Mouse (Mus musculus) MEL (cell line): ENCODE measurements around the gene Tnfaip3. TPM values are rescaled to one million over a fixed set of nuclear protein-coding genes. Genes with fewer than 3 reads are reported as not detected.

Experiments
- DNase-seq: peaks from one replicate; pipeline ENCODE4 v3.0.0; 2011; ENCODE audit warnings: low read depth, low spot score
- H3K27ac ChIP-seq: 2 replicates; pipeline ENCODE4 v1.5.1; 2012; ENCODE audit warnings: low read depth, mild to moderate bottlenecking, control low read depth, low read length, moderate library complexity; ENCODE audit not compliant: control insufficient read depth
- H3K27me3 ChIP-seq, 2 experiments: fragments of 150-350 bp in 1 of 2; sonication (generic) in 1 of 2; 2 replicates each; pipeline ENCODE4 v1.6.1; 2012; ENCODE audit warnings: low read length in 2 of 2, mild to moderate bottlenecking in 2 of 2, improper control_type of control experiment in 1 of 2, moderate library complexity in 1 of 2; ENCODE audit not compliant: insufficient read depth in 2 of 2, control insufficient read depth in 1 of 2
- H3K36me3 ChIP-seq, 2 experiments: 2 replicates each; pipeline ENCODE4 v1.6.1; 2012 to 2014; ENCODE audit warnings: low read length in 2 of 2, improper control_type of control experiment in 1 of 2, inconsistent platforms in 1 of 2, mild to moderate bottlenecking in 1 of 2; ENCODE audit not compliant: insufficient read depth in 2 of 2, control insufficient read depth in 1 of 2
- H3K4me1 ChIP-seq, 2 experiments: fragments of 150-350 bp in 1 of 2; sonication (generic) in 1 of 2; 2 replicates each; pipeline ENCODE4 v1.6.1; 2012; ENCODE audit warnings: low read length in 2 of 2, improper control_type of control experiment in 1 of 2, mild to moderate bottlenecking in 1 of 2; ENCODE audit not compliant: insufficient read depth in 2 of 2, control insufficient read depth in 1 of 2
- H3K4me3 ChIP-seq, 2 experiments: fragments of 150-350 bp in 1 of 2; sonication (generic) in 1 of 2; 2 replicates each; pipeline ENCODE4 v1.5.1; 2012; ENCODE audit warnings: low read depth in 2 of 2, low read length in 2 of 2, mild to moderate bottlenecking in 2 of 2, moderate library complexity in 2 of 2, control low read depth in 1 of 2, improper control_type of control experiment in 1 of 2; ENCODE audit not compliant: control insufficient read depth in 1 of 2, insufficient read depth in 1 of 2
- H3K79me2 ChIP-seq: 2 replicates; pipeline ENCODE4 v1.6.1; 2012; ENCODE audit warnings: mild to moderate bottlenecking, low read length, moderate library complexity; ENCODE audit not compliant: control insufficient read depth, poor library complexity, insufficient read depth
- H3K9ac ChIP-seq: 2 replicates; pipeline ENCODE4 v1.6.1; 2012; ENCODE audit warnings: low read depth, mild to moderate bottlenecking, control low read depth, low read length, moderate library complexity; ENCODE audit not compliant: control insufficient read depth, poor library complexity, severe bottlenecking
- H3K9me3 ChIP-seq: fragments of 150-350 bp; sonication (generic); replicated peaks from 2 replicates; pipeline ENCODE4 v1.6.1; 2012; ENCODE audit warnings: mild to moderate bottlenecking, low read length, improper control_type of control experiment, moderate library complexity; ENCODE audit not compliant: insufficient read depth
- BHLHE40 ChIP-seq: IDR thresholded peaks from 2 replicates; pipeline ENCODE4 v1.6.1; 2012; ENCODE audit warnings: low read depth, mild to moderate bottlenecking, inconsistent platforms, low read length, improper control_type of control experiment, borderline replicate concordance
- CHD2 ChIP-seq: IDR thresholded peaks from 2 replicates; pipeline ENCODE4 v1.6.1; 2011; ENCODE audit warnings: low read length, improper control_type of control experiment
- CTCF ChIP-seq, 3 experiments: IDR thresholded peaks in 2 of 3; conservative IDR thresholded peaks in 1 of 3; 2 replicates each; pipeline ENCODE4 v1.5.1; 2011 to 2012; ENCODE audit warnings: low read length in 3 of 3, low read depth in 2 of 3, mild to moderate bottlenecking in 2 of 3, improper control_type of control experiment in 1 of 3, inconsistent platforms in 1 of 3, mixed read lengths in 1 of 3, moderate library complexity in 1 of 3; ENCODE audit not compliant: control insufficient read depth in 1 of 3, insufficient read depth in 1 of 3, poor library complexity in 1 of 3, severe bottlenecking in 1 of 3
- E2F4 ChIP-seq: IDR thresholded peaks from 2 replicates; pipeline ENCODE4 v1.6.1; 2011; ENCODE audit warnings: low read depth, low read length, improper control_type of control experiment, borderline replicate concordance
- EP300 ChIP-seq, 2 experiments: IDR thresholded peaks; 2 replicates each; pipeline ENCODE4 v1.6.1; 2011; ENCODE audit warnings: improper control_type of control experiment in 2 of 2, low read length in 2 of 2, low read depth in 1 of 2, mild to moderate bottlenecking in 1 of 2
- KAT2A ChIP-seq: conservative IDR thresholded peaks from 2 replicates; pipeline ENCODE4 v1.6.1; 2012; ENCODE audit warnings: low read depth, low read length, improper control_type of control experiment, inconsistent platforms
- MAX ChIP-seq: IDR thresholded peaks from 2 replicates; pipeline ENCODE4 v1.6.1; 2011; ENCODE audit warnings: low read length, improper control_type of control experiment
- MAZ ChIP-seq: IDR thresholded peaks from 2 replicates; pipeline ENCODE4 v1.6.1; 2012; ENCODE audit warnings: low read depth, mild to moderate bottlenecking, inconsistent platforms, low read length, improper control_type of control experiment
- MYC ChIP-seq: IDR thresholded peaks from 2 replicates; pipeline ENCODE4 v1.6.1; 2011; ENCODE audit warnings: low read depth, mild to moderate bottlenecking, low read length, improper control_type of control experiment, moderate library complexity
- NELFE ChIP-seq: IDR thresholded peaks from 2 replicates; pipeline ENCODE4 v1.6.1; 2011; ENCODE audit warnings: low read depth, low read length, improper control_type of control experiment
- NRF1 ChIP-seq: IDR thresholded peaks from 2 replicates; pipeline ENCODE4 v1.6.1; 2014; ENCODE audit warnings: low read depth, mild to moderate bottlenecking, inconsistent platforms, low read length, improper control_type of control experiment, moderate library complexity; ENCODE audit not compliant: poor library complexity, insufficient read depth, severe bottlenecking
- POLR2A ChIP-seq, 2 experiments: IDR thresholded peaks; 2 replicates each; pipeline ENCODE4 v1.6.1; 2011 to 2012; ENCODE audit warnings: low read length in 2 of 2, mild to moderate bottlenecking in 2 of 2, control low read depth in 1 of 2, improper control_type of control experiment in 1 of 2, low read depth in 1 of 2, moderate library complexity in 1 of 2; ENCODE audit not compliant: control insufficient read depth in 1 of 2, insufficient read depth in 1 of 2, poor library complexity in 1 of 2
- RAD21 ChIP-seq: IDR thresholded peaks from 2 replicates; pipeline ENCODE4 v1.6.1; 2011; ENCODE audit warnings: mild to moderate bottlenecking, low read depth, low read length, improper control_type of control experiment
- RCOR1 ChIP-seq: IDR thresholded peaks from 2 replicates; pipeline ENCODE4 v1.6.1; 2012; ENCODE audit warnings: low read depth, mild to moderate bottlenecking, inconsistent platforms, low read length, improper control_type of control experiment
- SIN3A ChIP-seq: IDR thresholded peaks from 2 replicates; pipeline ENCODE4 v1.6.1; 2012; ENCODE audit warnings: low read length, improper control_type of control experiment, inconsistent platforms
- SMC3 ChIP-seq: IDR thresholded peaks from 2 replicates; pipeline ENCODE4 v1.6.1; 2011; ENCODE audit warnings: low read depth, low read length, improper control_type of control experiment
- TAL1 ChIP-seq: IDR thresholded peaks from 2 replicates; pipeline ENCODE4 v1.6.1; 2012; ENCODE audit warnings: mild to moderate bottlenecking, inconsistent platforms, low read length, moderate library complexity, mixed read lengths
- TBP ChIP-seq: IDR thresholded peaks from 2 replicates; pipeline ENCODE4 v1.8.0; 2011; ENCODE audit warnings: low read depth, low read length, improper control_type of control experiment
- UBTF ChIP-seq: IDR thresholded peaks from 2 replicates; pipeline ENCODE4 v1.6.1; 2012; ENCODE audit warnings: low read depth, mild to moderate bottlenecking, inconsistent platforms, low read length, improper control_type of control experiment, moderate library complexity, borderline replicate concordance; ENCODE audit not compliant: insufficient read depth
- ZC3H11A ChIP-seq: IDR thresholded peaks from 2 replicates; pipeline ENCODE4 v1.6.1; 2012; ENCODE audit warnings: low read depth, mild to moderate bottlenecking, inconsistent platforms, low read length, improper control_type of control experiment
- ZKSCAN1 ChIP-seq: IDR thresholded peaks from 2 replicates; pipeline ENCODE4 v1.6.1; 2012; ENCODE audit warnings: low read depth, mild to moderate bottlenecking, inconsistent platforms, low read length, improper control_type of control experiment, moderate library complexity
- polyA plus RNA-seq, 2 experiments: library from polyadenylated mRNA; stranded (reverse) in 1 of 2; unstranded in 1 of 2; fragments of >175 nt in 1 of 2; fragments of >200 nt in 1 of 2; gene quantifications; 2 replicates each; pipeline versions ENCODE4 v1.2.1 to v1.2.4; 2012; ENCODE audit warnings: low replicate concordance in 2 of 2, low read depth in 1 of 2; ENCODE audit not compliant: insufficient read length in 2 of 2, insufficient read depth in 1 of 2, missing spikeins in 1 of 2
- total RNA-seq: library from RNA; depleted of rRNA; stranded (reverse); fragments of 300-350 nt; gene quantifications from 2 replicates; pipeline ENCODE4 v1.2.3, GENCODE M21; 2012

Gene Tnfaip3
- total and polyA plus RNA-seq, 3 experiments, result 0.38 to 0.54 TPM; not detected in 1

DNA sequence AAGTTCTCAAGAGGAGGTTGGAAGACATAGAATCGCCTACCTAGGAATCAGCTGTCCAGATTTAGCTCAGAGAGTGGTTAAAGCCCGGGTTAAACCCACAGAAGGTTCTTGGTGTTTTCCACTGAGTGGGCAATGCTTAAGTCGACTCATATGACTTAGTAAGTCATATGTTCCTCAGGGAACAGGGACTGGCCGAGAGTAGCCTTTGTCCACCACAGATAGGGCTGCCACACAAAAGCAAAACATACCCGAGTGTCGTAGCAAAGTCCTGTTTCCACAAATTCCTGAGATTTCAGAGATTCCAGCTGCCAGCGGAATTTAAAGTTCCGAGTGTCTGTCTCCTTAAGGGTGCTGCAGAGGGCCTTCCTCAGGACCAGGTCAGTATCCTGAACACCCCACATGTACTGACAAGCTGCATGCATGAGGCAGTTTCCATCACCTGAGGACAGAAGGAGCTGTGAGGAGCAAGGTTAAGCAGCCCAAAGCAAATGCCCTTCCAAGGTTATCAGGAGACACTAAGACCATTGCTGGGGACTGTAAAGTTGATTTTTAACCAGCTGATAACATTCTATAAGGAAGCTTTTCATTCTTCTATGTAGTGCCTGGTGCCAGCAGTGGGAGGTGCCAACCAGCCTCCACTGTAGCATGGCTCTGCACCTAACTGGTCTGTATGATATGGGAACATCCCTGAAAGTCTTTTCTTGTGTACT, 7.4 kb downstream of the Tnfaip3 start (continued):
- no peak for TF ChIP-seq RCOR1

DNA sequence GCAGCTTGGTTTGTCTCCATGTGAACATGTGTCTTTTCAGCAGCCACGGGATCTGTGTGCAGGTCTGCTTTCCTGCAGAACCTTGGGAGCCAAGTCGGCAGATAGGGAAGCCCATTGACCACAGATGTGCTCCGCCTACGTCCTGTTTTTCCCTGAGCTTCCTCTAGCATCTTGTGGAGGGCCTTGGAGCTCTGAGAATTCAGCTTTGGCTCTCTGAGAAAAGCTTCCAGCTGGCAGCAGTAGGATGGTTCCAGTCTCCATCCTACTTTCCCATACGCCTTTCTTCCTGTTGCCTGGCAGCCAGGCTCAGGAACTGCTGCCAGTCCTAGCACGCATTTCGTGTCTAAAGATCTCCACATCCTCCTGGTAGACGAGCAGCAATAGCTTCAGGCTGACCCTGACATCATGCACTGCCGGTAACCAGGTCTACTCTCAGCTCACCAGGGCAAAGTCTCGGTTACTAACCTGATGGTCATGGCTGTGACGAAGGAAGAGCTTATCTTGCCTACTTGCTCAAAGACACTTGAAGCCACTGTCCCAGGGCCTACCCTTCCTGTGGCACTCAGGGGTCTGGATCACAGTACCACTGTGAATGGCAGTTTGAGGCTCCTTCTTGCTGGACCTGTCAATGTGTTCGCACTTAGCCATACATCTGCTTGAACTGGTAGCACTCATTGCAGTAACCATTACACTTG, 13.2 kb downstream of the Tnfaip3 start:
- H3K27me3 ChIP-seq, result no peaks in the 10 kb centered on the region; a peak in 1 of 4 replicates
- no peak for DNase-seq
- H3K4me1 ChIP-seq, result no peaks in the 10 kb centered on the region
- H3K4me3 ChIP-seq, result no peak overlapping the region
- TF ChIP-seq MAZ (no peak), ZC3H11A (no peak), UBTF (no peak)
- TF ChIP-seq, all 39 proteins: peak for 0
- Histone ChIP-seq H3K9ac (no peak overlapping the region), H3K27ac (no peak overlapping the region), H3K36me3 (no peaks in the 10 kb centered on the region), H3K9me3 (no peaks in the 10 kb centered on the region), H3K79me2 (no peaks in the 10 kb centered on the region)

- Histone ChIP-seq H3K27me3 (peaks cover 0 to 3% of the 10 kb centered on the region in 2 experiments; a peak in 3 of 4 replicates), H3K4me3 (no peak overlapping the region), H3K9ac (no peak overlapping the region), H3K27ac (no peak overlapping the region), H3K79me2 (no peaks in the 10 kb centered on the region), H3K36me3 (no peaks in the 10 kb centered on the region), H3K9me3 (no peaks in the 10 kb centered on the region), H3K4me1 (no peaks in the 10 kb centered on the region)
- peak; percentile 40 for DNase-seq
- TF ChIP-seq KAT2A, result no peak
- no peak for TF ChIP-seq E2F4
- no peak for TF ChIP-seq MAX
- no peak for TF ChIP-seq NRF1
- peak; percentile 74 for TF ChIP-seq ZC3H11A
- TF ChIP-seq TAL1, result no peak
- peak in 2 of 3 experiments; percentile 68 to 79; a peak in 5 of 6 replicates for TF ChIP-seq CTCF (IDR thresholded peaks at IDR 0.05 in 2 of 3, conservative IDR thresholded peaks at IDR 0.05 in 1 of 3; ENCODE audit: control insufficient read depth in 1 of 3, insufficient read depth in 1 of 3, low read depth in 2 of 3, low read length in 3 of 3, poor library complexity in 1 of 3, severe bottlenecking in 1 of 3)
- no peak for TF ChIP-seq MAZ
- TF ChIP-seq RAD21, result peak; percentile 69
- TF ChIP-seq EP300 (IDR thresholded peaks at IDR 0.05; ENCODE audit: low read depth in 1 of 2, low read length in 2 of 2), result no peak
- TF ChIP-seq BHLHE40, result no peak
- TF ChIP-seq SMC3, result peak; percentile 90
- no peak for TF ChIP-seq ZKSCAN1
- TF ChIP-seq POLR2A (IDR thresholded peaks at IDR 0.05; ENCODE audit: control insufficient read depth in 1 of 2, insufficient read depth in 1 of 2, low read depth in 1 of 2, low read length in 2 of 2, poor library complexity in 1 of 2), result no peak
- TF ChIP-seq TBP, result no peak
- TF ChIP-seq CHD2, result no peak
- TF ChIP-seq SIN3A, result no peak
- no peak for TF ChIP-seq RCOR1
- TF ChIP-seq MYC, result no peak
- TF ChIP-seq NELFE, result no peak
Observed at GRCm38 (mm10) chr10:18999427-18999826, 16.0 kb downstream of the Tnfaip3 start.
